Mouse (Mus musculus): ENCODE measurements around the gene Hoxa6.
A peak's percentile ranks its signal among the peaks of the same experiment; 100 is the strongest.

The Hoxa6 gene

GRCm38 (mm10) chr6:52228475-52229465 is 20.2 kb upstream of the Hoxa6 start:
- no peak for DNase-seq (ENCODE audit: low spot score in 2 of 2)

GRCm38 (mm10) chr6:52227470-52228222 is 19.1 kb upstream of the Hoxa6 start:
- no peak for DNase-seq (ENCODE audit: low spot score in 2 of 2)

GRCm38 (mm10) chr6:52226569-52227257 is 18.2 kb upstream of the Hoxa6 start:
- no peak for DNase-seq (ENCODE audit: low spot score in 2 of 2)

- no peak for DNase-seq (ENCODE audit: low spot score in 2 of 2)
Measured at GRCm38 (mm10) chr6:52225612-52226568, 17.4 kb upstream of the Hoxa6 start.

- no peak for DNase-seq (ENCODE audit: low spot score in 2 of 2)
Measured at GRCm38 (mm10) chr6:52224895-52225611, 16.5 kb upstream of the Hoxa6 start.

- DNase-seq (ENCODE audit: low spot score in 2 of 2) = no peak
Measured at GRCm38 (mm10) chr6:52223939-52224760, 15.6 kb upstream of the Hoxa6 start.

GRCm38 (mm10) chr6:52222729-52223128 is 14.2 kb upstream of the Hoxa6 start:
- DNase-seq (ENCODE audit: low spot score in 2 of 2) = no peak

GRCm38 (mm10) chr6:52221993-52222685 is 13.6 kb upstream of the Hoxa6 start:
- no peak for DNase-seq (ENCODE audit: low spot score in 2 of 2)

GRCm38 (mm10) chr6:52221337-52221992 is 12.9 kb upstream of the Hoxa6 start, which contains the start of gene Hoxa7:
Hoxa7 (minus strand) TSS chr6:52221854.
- peak; percentile 77 to 90 for DNase-seq (ENCODE audit: low spot score in 2 of 2)

GRCm38 (mm10) chr6:52220865-52221310 is 12.4 kb upstream of the Hoxa6 start:
- DNase-seq (ENCODE audit: low spot score in 2 of 2) = no peak

- DNase-seq (ENCODE audit: low spot score in 2 of 2) = no peak
Measured at GRCm38 (mm10) chr6:52220003-52220864, 11.7 kb upstream of the Hoxa6 start.

- DNase-seq (ENCODE audit: low spot score in 2 of 2) = no peak
Measured at GRCm38 (mm10) chr6:52219234-52219942, 10.9 kb upstream of the Hoxa6 start.

GRCm38 (mm10) chr6:52218643-52219215 is 10.2 kb upstream of the Hoxa6 start:
- DNase-seq (ENCODE audit: low spot score in 2 of 2) = no peak

GRCm38 (mm10) chr6:52217895-52218642 is 9.5 kb upstream of the Hoxa6 start:
- no peak for DNase-seq (ENCODE audit: low spot score in 2 of 2)

- no peak for DNase-seq (ENCODE audit: low spot score in 2 of 2)
Measured at GRCm38 (mm10) chr6:52217459-52217768, 8.9 kb upstream of the Hoxa6 start.
